Mouse (Mus musculus) midbrain, postnatal 0 days (tissue): Measurements from ENCODE around the gene Pagr1b. TPM values are rescaled to one million over a fixed set of nuclear protein-coding genes. Genes with fewer than 3 reads are reported as not detected.

Source experiments
- ATAC-seq: fragments of 200-750 bp; cut with Nextera tagmentation; 2 replicates; pipeline ENCODE4 v1.8.0; 2017; ENCODE audit warnings: moderate number of reproducible peaks, mild to moderate bottlenecking, moderate TSS enrichment, moderate library complexity; ENCODE audit not compliant: low FRiP score
- DNase-seq: peaks from one replicate; pipeline ENCODE4 v3.0.0-alpha.2; 2015; ENCODE audit warnings: low spot score
- H3K27ac ChIP-seq: fragments of 300-500 bp; sonication (generic); 2 replicates; pipeline ENCODE4 v1.5.1; 2014; ENCODE audit warnings: low read depth, mild to moderate bottlenecking, low read length, mixed read lengths
- H3K27me3 ChIP-seq: fragments of 300-500 bp; sonication (generic); 2 replicates; pipeline ENCODE4 v1.6.1; 2014; ENCODE audit warnings: low read length, control low read depth, mixed read lengths; ENCODE audit not compliant: insufficient read depth
- H3K36me3 ChIP-seq: fragments of 300-500 bp; sonication (generic); 2 replicates; pipeline ENCODE4 v1.6.1; 2014; ENCODE audit warnings: low read length, control low read depth, mixed read lengths; ENCODE audit not compliant: insufficient read depth
- H3K4me1 ChIP-seq: fragments of 300-500 bp; sonication (generic); 2 replicates; pipeline ENCODE4 v1.6.1; 2014; ENCODE audit warnings: mild to moderate bottlenecking, control low read depth, antibody characterized with exemption, low read length, mixed read lengths; ENCODE audit not compliant: insufficient read depth
- H3K4me2 ChIP-seq: fragments of 300-500 bp; sonication (generic); 2 replicates; pipeline ENCODE4 v1.6.1; 2014; ENCODE audit warnings: low read depth, mild to moderate bottlenecking, low read length, mixed read lengths; ENCODE audit not compliant: poor library complexity, severe bottlenecking
- H3K4me3 ChIP-seq: fragments of 300-500 bp; sonication (generic); 2 replicates; pipeline ENCODE4 v1.5.1; 2014; ENCODE audit warnings: low read depth, mild to moderate bottlenecking, low read length, moderate library complexity
- H3K9ac ChIP-seq: fragments of 300-500 bp; sonication (generic); replicated peaks from 2 replicates; pipeline ENCODE4 v1.6.1; 2014; ENCODE audit warnings: mild to moderate bottlenecking, low read length, moderate library complexity, mixed read lengths; ENCODE audit not compliant: poor library complexity, severe bottlenecking
- H3K9me3 ChIP-seq: fragments of 300-500 bp; sonication (generic); 2 replicates; pipeline ENCODE4 v1.6.1; 2016; ENCODE audit warnings: low read length, control low read depth
- CTCF ChIP-seq: IDR thresholded peaks from 2 replicates; pipeline ENCODE4 v1.5.1; 2016; ENCODE audit warnings: antibody characterized with exemption, mild to moderate bottlenecking
- WGBS: fragments of 180-500 bp; shearing (Covaris S2); extraction: QIAGEN DNeasy Blood & Tissue Kit; methylation state at CpG from one replicate; pipeline ENCODE4 v1.1.7; 2014; 5-methylcytosine and 5-hydroxymethylcytosine counted together
- polyA plus RNA-seq: library from polyadenylated mRNA; unstranded; fragments of >200 nt; fragmentation: Nextera tagmentation; extraction: Ambion mirVana; gene quantifications from 2 replicates; pipeline ENCODE4 v1.2.1, GENCODE M21; 2015
- total RNA-seq: library from RNA; depleted of rRNA; stranded (reverse); fragments of >200 nt; gene quantifications from 2 replicates; pipeline ENCODE4 v1.2.3, GENCODE M21; 2014

Pagr1b gene
- total and polyA plus RNA-seq, 2 experiments from 2014 or later = 2.4 TPM; not detected in 1

DNA sequence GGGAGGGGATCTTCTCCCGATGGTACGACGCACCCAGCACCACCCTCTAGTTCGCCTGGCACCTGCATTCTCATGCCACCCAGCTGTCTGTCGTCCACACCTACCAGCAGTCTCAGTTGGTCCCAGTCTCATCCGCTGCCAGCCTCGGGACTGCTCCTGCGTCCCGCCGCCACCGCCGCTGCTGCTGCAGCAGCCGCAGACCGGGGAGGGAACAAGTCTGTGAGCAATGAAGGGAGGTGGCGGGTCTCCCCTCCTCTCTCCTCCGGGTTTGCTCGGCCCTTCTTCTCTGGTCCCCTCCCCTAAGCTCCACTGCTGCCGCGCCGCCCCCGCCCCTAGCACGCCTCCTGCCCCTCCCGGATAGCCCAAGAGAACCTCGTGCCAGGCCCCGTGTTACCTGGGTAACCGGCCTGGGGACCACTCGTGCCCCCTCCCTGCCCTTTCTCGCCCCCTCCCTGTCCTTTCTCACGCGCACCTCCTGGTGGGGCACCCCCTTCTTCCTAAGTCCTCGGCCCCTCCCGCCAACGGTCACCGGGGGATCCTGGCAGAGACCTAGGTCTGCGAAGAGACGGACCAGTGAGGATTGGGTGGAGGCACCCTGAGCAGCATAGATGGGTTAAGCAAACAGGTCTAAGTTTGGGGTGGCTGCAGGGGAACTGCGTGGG, 4.7 kb upstream of the Pagr1b start, which contains the start of the genes Gm42742 and Prrt2:
Gene Gm42742 (minus strand): TSS at position 197 of the 662 bp plus-strand sequence.
Gene Prrt2 (minus strand): TSS at position 311 of the 662 bp plus-strand sequence.
- Histone ChIP-seq H3K36me3 (peaks cover 15% of the 10 kb centered on the region), H3K4me1 (peaks cover 43% of the 10 kb centered on the region), H3K27me3 (no peaks in the 10 kb centered on the region), H3K27ac (peak within 1 kb of the TSS; percentile 82), H3K9me3 (no peaks in the 10 kb centered on the region), H3K4me3 (peak within 1 kb of the TSS; percentile 63), H3K4me2 (peak within 1 kb of the TSS; percentile 71), H3K9ac (peak within 1 kb of the TSS; percentile 79)
- no peak for ATAC-seq
- TF ChIP-seq CTCF = no peak
- DNase-seq = peak; percentile 81
- WGBS = 1% methylated on average over 30 of the region's 37 CpGs

DNA sequence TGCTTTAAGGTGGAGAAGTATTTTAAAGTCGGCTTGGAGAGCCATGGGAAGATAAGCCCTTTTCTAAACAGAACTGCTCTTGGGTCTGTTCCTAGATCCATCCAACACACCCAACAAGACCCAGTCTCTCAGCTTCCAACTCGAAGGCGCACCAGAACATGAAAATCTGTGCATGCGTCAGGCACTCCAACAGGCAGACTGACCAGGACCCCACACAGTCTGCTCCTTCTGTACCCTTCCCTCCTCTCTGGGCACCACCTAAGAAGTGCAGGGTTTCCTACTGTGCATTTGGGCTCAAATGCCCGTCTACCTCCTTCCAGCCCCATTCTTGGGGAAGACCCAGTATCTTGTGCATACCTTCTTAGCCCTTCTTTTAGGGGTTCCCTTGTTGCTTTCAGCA, 4.2 kb upstream of the Pagr1b start:
- H3K4me1 ChIP-seq = peaks cover 48% of the 10 kb centered on the region
- no peaks in the 10 kb centered on the region for H3K27me3 ChIP-seq
- no peak for ATAC-seq
- no peak for TF ChIP-seq CTCF
- H3K4me3 ChIP-seq = peak overlapping the region; percentile 63
- H3K4me2 ChIP-seq = peak overlapping the region; percentile 71
- no peaks in the 10 kb centered on the region for H3K9me3 ChIP-seq
- peak overlapping the region; percentile 82 for H3K27ac ChIP-seq
- no peak for DNase-seq
- peak overlapping the region; percentile 79 for H3K9ac ChIP-seq
- WGBS = 12% methylated on average over 5 of the region's 5 CpGs
- H3K36me3 ChIP-seq = peaks cover 16% of the 10 kb centered on the region

DNA sequence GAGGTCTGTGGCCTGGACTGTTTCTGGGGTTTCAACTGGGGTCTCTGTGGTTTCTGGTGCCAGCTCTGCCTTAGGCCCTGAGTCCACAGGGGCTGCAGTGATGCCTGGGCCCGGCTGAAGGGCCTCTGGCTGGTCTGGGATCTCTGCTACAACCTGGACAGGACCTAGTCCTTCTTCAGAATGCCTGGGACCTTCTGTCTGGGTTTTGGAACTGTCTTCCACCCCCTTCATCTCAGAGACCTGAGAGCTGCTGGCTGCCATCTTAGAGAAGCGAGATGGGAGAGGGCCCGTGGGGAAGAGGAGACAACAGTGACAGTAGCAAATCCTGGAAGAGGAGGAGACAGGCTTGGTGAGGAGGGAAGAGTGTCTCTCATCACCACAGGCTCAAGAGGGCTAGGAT, 3.7 kb upstream of the Pagr1b start:
- TF ChIP-seq CTCF = no peak
- H3K9ac ChIP-seq = peak overlapping the region; percentile 79
- no peaks in the 10 kb centered on the region for H3K27me3 ChIP-seq
- peak overlapping the region; percentile 63 for H3K4me3 ChIP-seq
- H3K9me3 ChIP-seq = no peaks in the 10 kb centered on the region
- H3K4me2 ChIP-seq = peak overlapping the region; percentile 71
- H3K4me1 ChIP-seq = peaks cover 50% of the 10 kb centered on the region
- H3K27ac ChIP-seq = peak overlapping the region; percentile 82
- WGBS = 54% methylated on average over 3 of the region's 3 CpGs
- ATAC-seq (no peak), DNase-seq (no peak)
- H3K36me3 ChIP-seq = peaks cover 19% of the 10 kb centered on the region

DNA sequence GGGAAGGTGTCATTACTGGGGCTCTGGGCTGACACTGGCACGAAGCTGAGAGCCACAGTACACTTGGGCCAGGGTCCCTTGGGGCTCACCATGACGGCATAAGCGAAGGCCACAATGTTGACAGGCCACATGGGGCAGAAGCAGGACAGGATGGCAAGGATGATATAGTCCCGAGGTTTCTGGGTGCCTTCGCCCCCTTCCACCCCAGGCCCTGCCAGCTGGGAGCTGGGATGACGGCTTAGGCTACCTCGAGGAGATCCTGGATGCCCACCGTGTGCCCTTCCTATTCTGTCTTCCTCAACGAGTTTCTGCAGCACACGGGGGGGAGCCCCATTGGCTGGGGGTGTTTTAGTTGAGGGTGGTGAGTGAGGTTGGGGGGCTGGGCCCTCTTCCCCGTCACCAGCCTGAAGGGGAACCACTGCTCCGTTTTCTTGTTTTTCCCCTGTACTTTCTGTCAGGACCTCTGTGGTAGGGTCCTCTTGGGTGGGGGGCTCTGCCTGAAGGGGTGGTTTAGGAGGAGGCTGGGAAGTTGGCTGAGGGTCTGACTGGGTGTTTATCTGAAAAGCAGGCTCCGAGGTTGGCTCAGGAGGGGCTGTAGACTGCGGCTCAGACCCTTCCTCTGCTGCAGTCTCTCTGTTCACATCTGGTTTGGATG, 3.1 kb upstream of the Pagr1b start:
- no peaks in the 10 kb centered on the region for H3K9me3 ChIP-seq
- peak overlapping the region; percentile 71 for H3K4me2 ChIP-seq
- peaks cover 21% of the 10 kb centered on the region for H3K36me3 ChIP-seq
- no peak for TF ChIP-seq CTCF
- peaks cover 46% of the 10 kb centered on the region for H3K4me1 ChIP-seq
- peak overlapping the region; percentile 79 for H3K9ac ChIP-seq
- H3K27me3 ChIP-seq = no peaks in the 10 kb centered on the region
- peak overlapping the region; percentile 63 for H3K4me3 ChIP-seq
- no peak for ATAC-seq
- no peak for DNase-seq
- WGBS = 74% methylated on average over 14 of the region's 14 CpGs
- H3K27ac ChIP-seq = 0 out of 2 replicates have a peak overlapping the region, but pooled peaks have one; percentile 82

DNA sequence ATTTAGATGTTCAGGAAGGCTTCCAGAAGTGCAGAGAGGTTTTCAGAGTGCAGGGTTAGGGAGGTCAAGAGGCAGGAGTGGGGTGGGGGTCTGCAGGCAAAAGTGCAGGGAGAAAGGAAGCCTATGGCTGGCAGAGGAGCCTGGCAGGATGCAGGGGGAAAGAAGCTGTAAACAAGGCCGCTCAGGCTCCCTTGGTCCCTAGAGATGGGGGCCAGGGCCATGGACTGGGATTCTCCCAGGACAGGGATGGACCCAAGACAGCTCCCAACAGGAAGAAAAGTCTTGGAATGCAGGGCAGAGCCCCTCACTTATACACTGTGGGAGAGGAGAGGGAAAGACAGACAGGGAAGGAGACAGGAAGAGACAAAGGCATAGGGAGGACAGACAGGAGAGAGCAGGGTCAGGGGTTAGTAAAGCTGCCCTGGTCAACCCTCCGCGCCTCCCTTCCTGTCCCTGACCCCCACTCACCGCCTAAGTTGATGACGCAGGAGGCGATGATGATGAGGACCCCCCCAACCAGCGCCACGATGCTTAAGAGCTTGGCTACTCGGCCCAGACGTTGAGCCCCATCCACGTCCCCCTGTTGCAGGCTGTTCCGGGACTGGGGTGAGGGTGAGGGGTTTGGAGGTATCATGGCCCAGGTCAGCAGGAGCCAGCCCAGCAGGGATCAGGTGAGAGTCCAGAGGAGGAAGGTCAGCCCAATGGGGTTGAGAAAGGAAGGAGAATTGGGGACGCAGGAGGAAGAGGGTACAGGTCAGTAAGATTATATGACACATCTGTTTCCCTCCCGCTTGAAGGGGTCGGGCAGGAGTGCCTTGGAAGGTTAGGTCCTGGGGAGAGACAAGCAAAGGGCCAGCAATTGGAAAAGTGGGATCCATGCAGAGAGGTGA, 2.4 kb upstream of the Pagr1b start:
- peak overlapping the region; percentile 71 for H3K4me2 ChIP-seq
- peak overlapping the region; percentile 79 for H3K9ac ChIP-seq
- peaks cover 26% of the 10 kb centered on the region for H3K36me3 ChIP-seq
- ATAC-seq = no peak
- no peak for DNase-seq
- H3K4me1 ChIP-seq = peaks cover 41% of the 10 kb centered on the region
- H3K9me3 ChIP-seq = no peaks in the 10 kb centered on the region
- 85% methylated on average over 15 of the region's 15 CpGs for WGBS
- no peak overlapping the region for H3K4me3 ChIP-seq
- no peak for TF ChIP-seq CTCF
- no peaks in the 10 kb centered on the region for H3K27me3 ChIP-seq
- peak overlapping the region; percentile 27 for H3K27ac ChIP-seq
